Mouse (Mus musculus) heart, postnatal 0 days (tissue): ENCODE data around the gene Actb. TPM values are rescaled to one million over a fixed set of nuclear protein-coding genes. Genes with fewer than 3 reads are reported as not detected.
A peak's percentile ranks its signal among the peaks of the same experiment; 100 is the strongest.

Experiments
- ATAC-seq: fragments of 200-750 bp; cut with Nextera tagmentation; 2 replicates; pipeline ENCODE4 v1.8.0; 2017; ENCODE audit warnings: low read depth, moderate number of reproducible peaks, moderate library complexity; ENCODE audit not compliant: insufficient read depth
- DNase-seq: peaks from one replicate; pipeline ENCODE4 v3.0.0-alpha.2; 2016; ENCODE audit warnings: low spot score
- H3K27ac ChIP-seq: fragments of 300-500 bp; sonication (generic); 2 replicates; pipeline ENCODE4 v1.5.1; 2014; ENCODE audit warnings: low read depth, mild to moderate bottlenecking
- H3K27me3 ChIP-seq: fragments of 300-500 bp; sonication (generic); 2 replicates; pipeline ENCODE4 v1.6.1; 2014; ENCODE audit warnings: low read length, mixed read lengths; ENCODE audit not compliant: control insufficient read depth, insufficient read depth
- H3K36me3 ChIP-seq: fragments of 300-500 bp; sonication (generic); replicated peaks from 2 replicates; pipeline ENCODE4 v1.6.1; 2014; ENCODE audit warnings: low read length, mixed read lengths; ENCODE audit not compliant: control insufficient read depth, insufficient read depth
- H3K4me1 ChIP-seq: fragments of 300-500 bp; sonication (generic); 2 replicates; pipeline ENCODE4 v1.6.1; 2014; ENCODE audit warnings: antibody characterized with exemption; ENCODE audit not compliant: control insufficient read depth, insufficient read depth
- H3K4me2 ChIP-seq: fragments of 300-500 bp; sonication (generic); 2 replicates; pipeline ENCODE4 v1.6.1; 2014; ENCODE audit warnings: low read depth, mild to moderate bottlenecking, low read length, moderate library complexity
- H3K4me3 ChIP-seq: fragments of 300-500 bp; sonication (generic); 2 replicates; pipeline ENCODE4 v1.5.1; 2014; ENCODE audit warnings: low read depth, low read length
- H3K9ac ChIP-seq: fragments of 300-500 bp; sonication (generic); replicated peaks from 2 replicates; pipeline ENCODE4 v1.6.1; 2014; ENCODE audit warnings: low read depth, low read length, mixed read lengths
- H3K9me3 ChIP-seq: fragments of 300-500 bp; sonication (generic); replicated peaks from 2 replicates; pipeline ENCODE4 v1.6.1; 2016; ENCODE audit warnings: low read length; ENCODE audit not compliant: control insufficient read depth
- CTCF ChIP-seq: IDR thresholded peaks from 2 replicates; pipeline ENCODE4 v1.5.1; 2016; ENCODE audit warnings: antibody characterized with exemption, control low read depth, low read depth
- EP300 ChIP-seq: IDR thresholded peaks from 2 replicates; pipeline ENCODE4 v1.6.1; 2016; ENCODE audit warnings: antibody characterized with exemption, low read depth
- WGBS: fragments of 180-500 bp; shearing (Covaris S2); extraction: QIAGEN DNeasy Blood & Tissue Kit; methylation state at CpG from one replicate; pipeline ENCODE4 v1.1.7; 2014; 5-methylcytosine and 5-hydroxymethylcytosine counted together
- polyA plus RNA-seq: library from polyadenylated mRNA; unstranded; fragments of >200 nt; fragmentation: Nextera tagmentation; extraction: Ambion mirVana; gene quantifications from 2 replicates; pipeline ENCODE4 v1.2.1, GENCODE M21; 2015
- total RNA-seq: library from RNA; depleted of rRNA; stranded (reverse); fragments of >200 nt; gene quantifications from 2 replicates; pipeline ENCODE4 v1.2.3, GENCODE M21; 2014; ENCODE audit warnings: low replicate concordance

Actb gene
- total and polyA plus RNA-seq, 2 experiments from 2014 or later = 2,574 to 4,473 TPM

DNA sequence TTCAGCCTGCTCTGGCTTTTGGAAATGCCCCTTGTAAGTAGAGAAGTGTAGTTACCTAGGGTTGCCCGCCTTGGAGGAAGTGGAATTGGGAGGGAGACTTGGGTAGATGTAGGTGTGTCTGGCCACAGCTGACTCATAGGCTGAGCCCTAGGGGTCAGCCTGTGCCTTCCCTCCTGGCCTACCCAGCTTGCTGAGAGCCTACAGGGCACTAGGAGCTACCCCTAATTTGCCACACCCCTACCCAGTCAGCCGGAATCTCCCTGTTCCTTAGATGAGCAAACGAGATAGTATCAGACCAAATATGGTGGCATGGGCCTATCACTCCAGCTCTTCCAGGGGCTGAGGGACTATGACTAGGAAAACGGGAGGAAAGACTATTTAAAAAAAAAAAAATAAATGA lies 6.2 kb upstream of the Actb start:
- Histone ChIP-seq H3K27ac (no peak overlapping the region), H3K36me3 (no peaks in the 10 kb centered on the region), H3K4me2 (no peak overlapping the region), H3K27me3 (no peaks in the 10 kb centered on the region), H3K4me3 (no peak overlapping the region), H3K9ac (no peak overlapping the region), H3K9me3 (no peaks in the 10 kb centered on the region), H3K4me1 (peaks cover 27% of the 10 kb centered on the region)
- ATAC-seq = no peak
- no peak for DNase-seq
- 74% methylated on average over 4 of the region's 4 CpGs for WGBS
- no peak for TF ChIP-seq EP300
- TF ChIP-seq CTCF = no peak

DNA sequence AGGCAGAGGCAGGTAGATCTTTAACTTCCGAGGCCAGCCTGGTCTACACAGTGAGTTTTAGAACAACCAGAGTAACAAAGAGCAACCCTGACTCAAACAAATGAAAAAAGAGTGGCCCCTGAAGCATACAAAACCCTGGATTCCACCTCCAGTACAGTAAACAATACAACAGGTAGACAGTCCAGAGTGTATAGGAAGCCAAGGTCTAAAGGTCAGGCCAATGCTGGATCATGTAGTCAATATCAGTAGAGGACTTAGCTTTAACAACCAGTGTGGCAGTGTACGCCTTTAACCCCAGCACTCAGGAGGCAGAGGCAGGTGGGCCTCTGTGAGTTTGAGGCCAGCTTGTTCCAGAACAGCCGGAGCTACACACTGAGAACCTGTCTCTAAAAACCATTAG lies 5.8 kb upstream of the Actb start:
- Histone ChIP-seq H3K27ac (no peak overlapping the region), H3K9me3 (no peaks in the 10 kb centered on the region), H3K27me3 (no peaks in the 10 kb centered on the region), H3K4me1 (peaks cover 31% of the 10 kb centered on the region), H3K36me3 (no peaks in the 10 kb centered on the region), H3K4me2 (no peak overlapping the region), H3K9ac (no peak overlapping the region), H3K4me3 (no peak overlapping the region)
- ATAC-seq (no peak), DNase-seq (no peak)
- 93% methylated on average over 3 of the region's 3 CpGs for WGBS
- TF ChIP-seq EP300 (no peak), CTCF (no peak)

DNA sequence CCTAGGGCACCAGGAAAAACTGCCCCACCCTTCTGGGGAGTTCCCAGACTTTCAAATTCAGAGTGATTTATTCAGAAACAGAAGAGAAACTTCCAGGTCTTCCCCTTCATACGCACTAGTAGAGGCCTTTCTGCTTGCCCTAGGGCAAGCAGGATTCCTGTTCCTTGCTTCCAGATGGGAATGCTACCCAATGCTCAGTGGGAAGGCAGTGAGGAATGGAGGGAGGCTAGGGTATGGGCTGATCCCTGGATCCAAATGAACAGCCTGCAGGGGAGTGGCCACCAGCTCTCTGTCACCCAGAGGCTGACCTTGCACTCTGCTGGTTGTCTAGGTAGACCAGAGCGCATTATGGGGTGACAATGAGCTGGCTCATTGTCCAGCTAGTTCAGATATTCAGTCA lies 5.1 kb upstream of the Actb start:
- TF ChIP-seq CTCF (no peak), EP300 (no peak)
- no peak for DNase-seq
- peaks cover 35% of the 10 kb centered on the region for H3K4me1 ChIP-seq
- H3K9me3 ChIP-seq = no peaks in the 10 kb centered on the region
- H3K27ac ChIP-seq = no peak overlapping the region
- no peak for ATAC-seq
- no peak overlapping the region for H3K4me2 ChIP-seq
- WGBS = 91% methylated on average over 2 of the region's 2 CpGs
- no peaks in the 10 kb centered on the region for H3K27me3 ChIP-seq
- H3K9ac ChIP-seq = no peak overlapping the region
- no peaks in the 10 kb centered on the region for H3K36me3 ChIP-seq
- no peak overlapping the region for H3K4me3 ChIP-seq

DNA sequence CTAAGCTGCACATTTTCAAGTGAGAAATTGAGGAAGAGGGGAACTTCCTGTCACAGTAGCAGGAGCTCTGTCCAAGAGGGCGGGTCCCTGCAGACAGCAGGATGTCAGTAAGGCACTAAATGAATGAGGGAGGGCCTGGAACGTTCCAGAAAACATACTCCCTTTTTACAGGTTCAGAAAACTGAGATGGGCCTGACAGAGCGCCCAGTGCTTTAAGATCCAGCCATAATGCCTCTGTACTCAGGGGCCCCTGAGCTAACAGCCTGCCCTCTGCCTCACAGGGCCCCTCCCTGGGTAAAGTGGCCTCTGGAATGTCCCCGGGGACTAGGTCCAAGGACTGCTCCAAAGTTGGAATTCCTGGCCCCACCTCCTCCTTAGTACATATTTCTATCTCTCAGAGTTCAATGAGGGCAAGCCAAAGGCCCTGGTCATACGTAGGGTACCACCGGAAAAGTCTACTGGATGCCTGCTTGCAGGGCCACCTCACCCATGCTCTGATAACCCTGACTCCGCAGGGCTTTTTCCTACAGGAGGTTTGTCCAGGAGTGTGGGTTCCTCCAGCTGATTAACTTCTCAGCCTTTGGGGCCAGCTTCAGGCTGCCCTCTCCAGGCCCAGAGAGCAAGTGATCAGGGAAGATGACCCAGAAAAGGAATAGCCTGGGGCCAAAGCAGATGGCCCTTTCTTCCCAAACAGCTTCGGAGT lies 3.2 kb upstream of the Actb start:
- Histone ChIP-seq H3K9ac (peak overlapping the region; percentile 28; the same call in 1 of the 2 replicates), H3K9me3 (no peaks in the 10 kb centered on the region), H3K4me2 (peak overlapping the region; percentile 43), H3K36me3 (peaks cover 8% of the 10 kb centered on the region), H3K4me1 (peaks cover 35% of the 10 kb centered on the region), H3K27me3 (no peaks in the 10 kb centered on the region), H3K27ac (peak overlapping the region; percentile 100), H3K4me3 (no peak overlapping the region)
- ATAC-seq (no peak), DNase-seq (no peak)
- TF ChIP-seq CTCF = no peak
- 11% methylated on average over 8 of the region's 8 CpGs for WGBS

DNA sequence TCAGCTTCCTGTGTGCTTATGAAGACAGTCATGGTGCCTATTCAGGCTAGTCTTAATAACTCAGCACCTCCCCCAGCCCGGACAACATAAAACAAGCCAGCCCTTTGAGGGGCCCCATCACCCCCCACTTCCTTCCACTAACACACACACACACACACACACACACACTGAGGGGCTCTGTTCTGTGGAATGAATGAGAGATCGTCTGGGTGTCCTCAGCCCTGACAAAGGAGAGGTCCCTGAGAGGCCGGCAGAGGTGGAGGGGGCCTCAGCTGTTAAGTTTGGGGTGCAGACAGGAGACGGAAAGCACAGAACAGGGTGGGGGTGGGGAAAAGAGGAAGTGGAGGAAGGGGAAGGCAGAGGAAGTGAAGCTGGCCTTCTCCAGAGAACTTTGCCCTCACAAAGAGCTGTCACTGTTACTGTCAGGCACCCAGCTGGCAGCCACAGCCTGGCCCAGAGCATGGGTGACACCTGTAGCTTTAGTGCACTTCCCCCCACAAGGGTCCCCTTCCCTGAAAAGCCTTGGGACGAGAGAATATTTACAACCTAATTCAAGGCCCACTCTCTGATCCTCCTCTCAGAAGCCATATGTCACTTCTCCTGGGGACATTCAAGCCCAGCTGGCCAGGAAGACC lies 2.5 kb upstream of the Actb start:
- Histone ChIP-seq H3K4me3 (no peak overlapping the region), H3K27me3 (no peaks in the 10 kb centered on the region), H3K9ac (peak overlapping the region; percentile 28; the same call in 1 of the 2 replicates), H3K4me1 (peaks cover 35% of the 10 kb centered on the region), H3K27ac (peak overlapping the region; percentile 100), H3K36me3 (peaks cover 15% of the 10 kb centered on the region), H3K4me2 (peak overlapping the region; percentile 43), H3K9me3 (no peaks in the 10 kb centered on the region)
- TF ChIP-seq CTCF (no peak), EP300 (no peak)
- DNase-seq (no peak), ATAC-seq (no peak)
- 17% methylated on average over 5 of the region's 5 CpGs for WGBS
